Mouse (Mus musculus) Patski (cell line): Measurements from ENCODE around the gene Ganc. TPM values are rescaled to one million over a fixed set of nuclear protein-coding genes. Genes with fewer than 3 reads are reported as not detected.
A peak's percentile ranks its signal among the peaks of the same experiment; 100 is the strongest.

Experiments
- ATAC-seq: fragments of 100-300 bp; one replicate; pipeline ENCODE4 v1.8.0; 2021
- CTCF ChIA-PET: fragments of 350-600 bp; sonication (Branson Sonifier 250); formaldehyde crosslinking; loops from one replicate; lab custom pipeline; 2022; ENCODE audit warnings: inconsistent platforms; lab: Charles Lee
- POLR2A ChIA-PET: fragments of 350-600 bp; sonication (Branson Sonifier 250); formaldehyde crosslinking; loops from one replicate; lab custom pipeline; 2022; ENCODE audit warnings: antibody characterized with exemption, inconsistent platforms; lab: Charles Lee
- DNase-seq: peaks from one replicate; pipeline ENCODE4 v3.0.0-alpha.2; 2011; ENCODE audit warnings: low read depth, low spot score
- H3K27me3 ChIP-seq: fragments of 371-371 bp; one replicate; pipeline ENCODE4 v1.5.1; 2021
- CTCF ChIP-seq: fragments of 100-300 bp; IDR thresholded peaks from one replicate; pipeline ENCODE4 v1.5.1; 2021
- in situ Hi-C: fragments of 300-500 bp; cut with MboI; formaldehyde crosslinking; loops from 3 replicates; pipeline ENCODE4 v1.11.1; 2018; ENCODE audit warnings: low pct_unique_long_range_greater_than_20kb, mixed read lengths
- polyA plus RNA-seq: library from polyadenylated mRNA; unstranded; gene quantifications from one replicate; pipeline ENCODE4 v1.2.3, GENCODE M21; 2021

Gene Ganc
- polyA plus RNA-seq, 1 experiment from 2014 or later = 23.3 TPM

DNA sequence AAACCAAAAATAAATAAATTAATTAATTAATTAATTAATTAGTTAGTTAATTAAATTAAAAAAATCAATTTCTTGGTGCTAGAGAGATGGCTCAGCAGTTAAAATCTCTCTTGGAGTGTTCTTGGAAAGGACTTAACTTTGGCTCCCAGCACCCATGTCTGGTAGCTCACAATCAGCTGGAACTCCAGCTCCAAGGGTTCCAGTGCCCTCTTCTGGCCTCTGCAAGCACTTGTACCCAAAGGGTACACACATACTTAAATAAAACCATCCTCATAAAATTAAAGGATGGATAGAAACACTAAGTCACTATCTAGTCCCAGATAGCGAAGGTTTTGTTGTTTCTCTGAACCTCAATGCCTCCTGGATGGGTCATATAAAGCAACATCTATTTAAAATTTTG is 43.6 kb downstream of the Ganc start:
- ChIA-PET CTCF (interaction anchor here (1.7 kb wide), 1 partner anchor 16 kb away, joined by 3 read pairs; no protein-coding TSS in a partner anchor), POLR2A (no interaction called here)
- no peaks in the 10 kb centered on the region for H3K27me3 ChIP-seq
- DNase-seq (no peak), ATAC-seq (no peak)
- TF ChIP-seq CTCF = peak; percentile 38
- in situ Hi-C loops = no loop called here

- ChIA-PET POLR2A (no interaction called here), CTCF (no interaction called here)
- DNase-seq (no peak), ATAC-seq (no peak)
- TF ChIP-seq CTCF = no peak
- H3K27me3 ChIP-seq = no peaks in the 10 kb centered on the region
- in situ Hi-C loops = loop anchor here (25.0 kb wide), 1 partner anchor 637 kb away; the partner anchor contains the start of gene Tgm5
These were observed 47.0 kb downstream of the Ganc start for GRCm38 (mm10) chr2:120450724-120451123.

DNA sequence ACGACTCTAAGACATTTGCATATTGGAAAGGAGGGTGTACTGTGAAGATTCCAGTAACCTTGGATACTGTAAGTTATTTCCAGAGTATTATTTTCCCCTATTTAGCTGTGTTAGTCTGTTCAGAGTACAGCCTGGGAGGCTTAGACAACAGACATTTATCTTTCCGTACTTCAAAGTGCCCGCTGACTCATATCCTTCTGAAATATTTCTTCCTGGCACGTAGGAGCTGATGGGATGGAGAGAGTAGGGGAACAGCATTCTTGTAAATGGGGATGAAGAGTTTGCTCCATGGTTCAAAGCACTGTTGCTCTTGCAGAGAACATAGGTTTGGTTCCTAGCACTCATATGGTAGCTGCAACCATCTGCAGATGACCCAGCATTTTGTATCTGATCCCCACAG is 48.9 kb downstream of the Ganc start:
- no peak for ATAC-seq
- in situ Hi-C loops = loop anchor here (25.0 kb wide), 1 partner anchor 635 kb away; the partner anchor contains the start of gene Tgm5
- POLR2A ChIA-PET = no interaction called here
- DNase-seq = peak; percentile 35
- H3K27me3 ChIP-seq = no peaks in the 10 kb centered on the region
- TF ChIP-seq CTCF = no peak
- CTCF ChIA-PET = no interaction called here

DNA sequence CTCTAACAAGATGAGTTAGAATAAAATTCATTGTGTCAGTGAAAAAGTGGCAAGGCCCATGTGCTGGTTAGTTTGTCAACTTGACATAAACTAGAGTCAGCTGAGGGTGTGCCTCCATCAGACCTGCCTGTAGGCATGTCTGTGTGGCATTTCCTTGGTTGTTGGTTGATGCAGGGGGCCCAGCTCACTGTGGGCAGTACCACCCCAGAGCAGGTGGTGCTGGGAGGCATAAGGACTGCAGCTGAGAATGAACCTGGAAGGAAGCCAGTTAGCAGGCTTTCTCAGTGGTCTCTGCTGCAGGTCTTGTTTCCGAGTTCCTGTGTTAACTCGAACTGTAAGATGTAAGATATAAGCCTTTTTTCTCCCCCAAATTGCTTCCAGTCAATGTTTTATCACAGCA is 51.3 kb downstream of the Ganc start:
- DNase-seq (no peak), ATAC-seq (no peak)
- TF ChIP-seq CTCF = no peak
- CTCF ChIA-PET = interaction anchor here (1.1 kb wide), 1 partner anchor 16 kb away, joined by 4 read pairs; no protein-coding TSS in a partner anchor
- no peaks in the 10 kb centered on the region for H3K27me3 ChIP-seq
- in situ Hi-C loops = loop anchor here (25.0 kb wide), 1 partner anchor 632 kb away; the partner anchor contains the start of gene Tgm5
- POLR2A ChIA-PET = interaction anchor here (1.0 kb wide), 1 partner anchor 15 kb away, joined by 4 read pairs; no protein-coding TSS in a partner anchor

DNA sequence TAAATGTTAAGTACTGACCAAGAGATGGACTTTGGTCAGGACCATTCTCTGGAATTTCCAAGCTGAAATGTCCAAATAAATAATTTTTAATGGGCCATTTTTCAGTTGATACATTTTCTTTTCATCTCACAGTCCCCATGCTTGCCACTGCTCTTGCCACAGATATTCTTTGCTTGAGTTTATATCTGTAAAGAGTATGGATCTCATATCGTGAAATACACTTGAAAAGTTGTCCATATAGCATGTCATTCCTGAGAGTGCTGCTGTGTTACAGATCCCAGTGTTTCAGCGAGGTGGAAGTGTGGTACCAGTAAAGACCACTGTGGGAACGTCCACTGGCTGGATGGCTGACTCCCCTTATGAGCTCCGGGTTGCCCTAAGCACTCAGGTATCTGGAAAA is 52.0 kb downstream of the Ganc start, which contains the start of gene Capn3:
Gene Capn3, plus strand, starts transcription at position 301 of the 400 bp plus-strand sequence.
- DNase-seq (no peak), ATAC-seq (no peak)
- ChIA-PET POLR2A (interaction anchor here (1.0 kb wide), 1 partner anchor 14 kb away, joined by 4 read pairs; no protein-coding TSS in a partner anchor), CTCF (interaction anchor here (1.1 kb wide), 1 partner anchor 16 kb away, joined by 4 read pairs; no protein-coding TSS in a partner anchor)
- in situ Hi-C loops = loop anchor here (25.0 kb wide), 1 partner anchor 632 kb away; the partner anchor contains the start of gene Tgm5
- no peak for TF ChIP-seq CTCF
- no peaks in the 10 kb centered on the region for H3K27me3 ChIP-seq

GRCm38 (mm10) chr2:120460216-120460615 is 56.5 kb downstream of the Ganc start:
- no peaks in the 10 kb centered on the region for H3K27me3 ChIP-seq
- ATAC-seq (no peak), DNase-seq (no peak)
- ChIA-PET POLR2A (no interaction called here), CTCF (interaction anchor here (1.3 to 1.4 kb wide), 2 partner anchors 19 to 29 kb away, joined by 3 read pairs; no protein-coding TSS in a partner anchor)
- in situ Hi-C loops = loop anchor here (25.0 kb wide), 1 partner anchor 627 kb away; the partner anchor contains the start of gene Tgm5
- no peak for TF ChIP-seq CTCF

GRCm38 (mm10) chr2:120463328-120463727 is 59.6 kb downstream of the Ganc start:
- no peak for ATAC-seq
- no peak for TF ChIP-seq CTCF
- POLR2A ChIA-PET = no interaction called here

GRCm38 (mm10) chr2:120464091-120464490 is 60.4 kb downstream of the Ganc start:
- ATAC-seq = no peak
- CTCF ChIA-PET = interaction anchor here (1.7 kb wide), 1 partner anchor 14 kb away, joined by 5 read pairs; no protein-coding TSS in a partner anchor
- no peaks in the 10 kb centered on the region for H3K27me3 ChIP-seq
- in situ Hi-C loops = loop anchor here (25.0 kb wide), 1 partner anchor 623 kb away; the partner anchor contains the start of gene Tgm5
- POLR2A ChIA-PET = no interaction called here
- no peak for DNase-seq
- TF ChIP-seq CTCF = no peak

More at GRCm38 (mm10) chr2:120463328-120463727, 59.6 kb downstream of the Ganc start:
- CTCF ChIA-PET = interaction anchor here (0.6 to 1.7 kb wide), 2 partner anchors 15 to 17 kb away, joined by 3 to 5 read pairs; no protein-coding TSS in a partner anchor
- no peak for DNase-seq
- in situ Hi-C loops = loop anchor here (25.0 kb wide), 1 partner anchor 624 kb away; the partner anchor contains the start of gene Tgm5
- no peaks in the 10 kb centered on the region for H3K27me3 ChIP-seq

DNA sequence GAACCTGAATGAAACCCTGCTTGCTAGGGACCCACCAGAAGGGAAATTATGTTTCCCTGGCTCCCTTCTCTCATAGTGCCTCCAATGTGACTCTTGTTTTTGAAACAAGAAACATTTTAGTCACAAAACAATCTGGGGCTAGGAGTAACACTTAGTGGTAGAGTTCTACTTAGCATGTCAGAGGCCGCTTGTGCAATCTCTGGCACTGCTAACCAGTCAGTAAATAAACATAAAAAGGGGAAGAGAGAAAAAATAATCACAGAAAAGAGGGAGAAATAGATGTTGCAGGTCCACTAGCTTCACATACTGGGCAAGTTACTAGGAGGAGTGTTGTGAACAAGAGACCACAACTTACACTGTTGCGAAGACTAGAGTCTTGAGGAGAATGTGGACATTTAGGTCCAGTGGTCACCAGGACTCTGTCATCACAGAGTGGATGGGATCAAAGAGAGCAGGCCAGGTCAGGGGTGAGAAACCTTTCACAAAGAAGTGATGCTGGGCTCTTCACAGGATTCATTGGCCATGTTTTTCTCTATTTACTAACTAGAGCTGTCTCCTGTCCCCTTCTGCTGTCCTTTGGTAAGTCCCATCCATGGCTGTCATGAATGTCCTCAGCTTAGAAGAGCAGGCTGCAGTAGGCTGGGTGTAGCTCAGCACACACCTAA is 61.2 kb downstream of the Ganc start:
- TF ChIP-seq CTCF = no peak
- in situ Hi-C loops = loop anchor here (25.0 kb wide), 1 partner anchor 622 kb away; the partner anchor contains the start of gene Tgm5
- POLR2A ChIA-PET = no interaction called here
- CTCF ChIA-PET = no interaction called here
- H3K27me3 ChIP-seq = no peaks in the 10 kb centered on the region
- DNase-seq = no peak
- ATAC-seq = no peak

- DNase-seq (no peak), ATAC-seq (no peak)
- in situ Hi-C loops = loop anchor here (25.0 kb wide), 1 partner anchor 622 kb away; the partner anchor contains the start of gene Tgm5
- no peak for TF ChIP-seq CTCF
- CTCF ChIA-PET = no interaction called here
- H3K27me3 ChIP-seq = no peaks in the 10 kb centered on the region
- POLR2A ChIA-PET = no interaction called here
These were observed 61.7 kb downstream of the Ganc start for GRCm38 (mm10) chr2:120465397-120465785.

GRCm38 (mm10) chr2:120468011-120468410 is 64.3 kb downstream of the Ganc start:
- in situ Hi-C loops = loop anchor here (25.0 kb wide), 1 partner anchor 619 kb away; the partner anchor contains the start of gene Tgm5
- no peak for TF ChIP-seq CTCF
- H3K27me3 ChIP-seq = no peaks in the 10 kb centered on the region
- ChIA-PET CTCF (interaction anchor here (2.1 kb wide), 1 partner anchor 11 kb away, joined by 7 read pairs; no protein-coding TSS in a partner anchor), POLR2A (no interaction called here)
- no peak for DNase-seq
- ATAC-seq = no peak
